Mouse (Mus musculus) left cerebral cortex, postnatal 14 days (tissue): Measurements from ENCODE around the gene Rbks. TPM values are rescaled to one million over a fixed set of nuclear protein-coding genes. Genes with fewer than 3 reads are reported as not detected.

ENCODE experiments used
- DNase-seq, 2 experiments: peaks; one replicate each; pipeline ENCODE4 v3.0.0; 2021 to 2022; ENCODE audit warnings: low spot score in 2 of 2, mixed read lengths in 1 of 2
- intact Hi-C: fragments of 180-260 bp; cut with DNase I; formaldehyde crosslinking; loops from one replicate; pipeline ENCODE4 v1.15.1; 2025
- total RNA-seq, 2 experiments: library from RNA; stranded (reverse); gene quantifications; 2 replicates each; pipeline ENCODE4 v1.2.3; 2021

The Rbks gene
- total RNA-seq, 2 experiments from 2014 or later = 2.5 to 4.0 TPM

- intact Hi-C loops = no loop called here
- DNase-seq = no peak
Measured at GRCm38 (mm10) chr5:31686040-31686439, 11.4 kb downstream of the Rbks start.

GRCm38 (mm10) chr5:31682305-31682704 lies 15.1 kb downstream of the Rbks start:
- intact Hi-C loops = no loop called here
- no peak for DNase-seq

- intact Hi-C loops = no loop called here
- DNase-seq = no peak
Measured at GRCm38 (mm10) chr5:31680183-31680582, 17.2 kb downstream of the Rbks start.

GRCm38 (mm10) chr5:31678000-31678399 lies 19.4 kb downstream of the Rbks start:
- no peak for DNase-seq
- intact Hi-C loops = no loop called here

- intact Hi-C loops = no loop called here
- DNase-seq = no peak
Measured at GRCm38 (mm10) chr5:31673431-31673830, 24.0 kb downstream of the Rbks start.

GRCm38 (mm10) chr5:31671137-31671536 lies 26.3 kb downstream of the Rbks start:
- intact Hi-C loops = no loop called here
- no peak for DNase-seq

- DNase-seq = no peak
- intact Hi-C loops = no loop called here
Measured at GRCm38 (mm10) chr5:31669984-31670383, 27.4 kb downstream of the Rbks start.

GRCm38 (mm10) chr5:31668325-31668968 lies 29.0 kb downstream of the Rbks start:
- intact Hi-C loops = no loop called here
- no peak for DNase-seq

- DNase-seq = no peak
- intact Hi-C loops = no loop called here
Measured at GRCm38 (mm10) chr5:31666176-31666575, 31.3 kb downstream of the Rbks start.

- intact Hi-C loops = no loop called here
- no peak for DNase-seq
Measured at GRCm38 (mm10) chr5:31655688-31656190, 41.7 kb downstream of the Rbks start.

GRCm38 (mm10) chr5:31650518-31651288 lies 46.7 kb downstream of the Rbks start:
- intact Hi-C loops = no loop called here
- no peak for DNase-seq

- DNase-seq = no peak
- intact Hi-C loops = no loop called here
Measured at GRCm38 (mm10) chr5:31647327-31647726, 50.1 kb downstream of the Rbks start.

- intact Hi-C loops = no loop called here
- DNase-seq = no peak
Measured at GRCm38 (mm10) chr5:31646574-31646973, 50.9 kb downstream of the Rbks start.

- DNase-seq = no peak
- intact Hi-C loops = no loop called here
Measured at GRCm38 (mm10) chr5:31645798-31646197, 51.6 kb downstream of the Rbks start.

- intact Hi-C loops = no loop called here
- peak in 1 of 2 experiments; percentile 13 for DNase-seq
Measured at GRCm38 (mm10) chr5:31644847-31645246, 52.6 kb downstream of the Rbks start.

- no peak for DNase-seq
- intact Hi-C loops = no loop called here
Measured at GRCm38 (mm10) chr5:31644272-31644671, 53.2 kb downstream of the Rbks start.

- intact Hi-C loops = no loop called here
- DNase-seq = no peak
Measured at GRCm38 (mm10) chr5:31642300-31642699, 55.1 kb downstream of the Rbks start.

- DNase-seq = no peak
- intact Hi-C loops = no loop called here
Measured at GRCm38 (mm10) chr5:31640542-31640941, 56.9 kb downstream of the Rbks start.

GRCm38 (mm10) chr5:31636636-31637253 lies 60.7 kb downstream of the Rbks start:
- intact Hi-C loops = no loop called here
- no peak for DNase-seq

GRCm38 (mm10) chr5:31634679-31635078 lies 62.7 kb downstream of the Rbks start:
- no peak for DNase-seq
- intact Hi-C loops = no loop called here
